Mouse (Mus musculus) hindbrain, embryonic 15.5 days (tissue): Measurements from ENCODE around the gene Gc. TPM values are rescaled to one million over a fixed set of nuclear protein-coding genes. Genes with fewer than 3 reads are reported as not detected.
A peak's percentile ranks its signal among the peaks of the same experiment; 100 is the strongest.

Experiments
- ATAC-seq: fragments of 200-750 bp; cut with Nextera tagmentation; 2 replicates; pipeline ENCODE4 v1.8.0; 2017; ENCODE audit warnings: low read depth, moderate number of reproducible peaks, moderate TSS enrichment; ENCODE audit not compliant: low FRiP score
- H3K27ac ChIP-seq: fragments of 300-500 bp; sonication (generic); replicated peaks from 2 replicates; pipeline ENCODE4 v1.5.1; 2015; ENCODE audit warnings: mild to moderate bottlenecking, inconsistent platforms
- H3K27me3 ChIP-seq: fragments of 300-500 bp; sonication (generic); 2 replicates; pipeline ENCODE4 v1.6.1; 2015; ENCODE audit warnings: control low read depth, inconsistent platforms
- H3K36me3 ChIP-seq: fragments of 300-500 bp; sonication (generic); 2 replicates; pipeline ENCODE4 v1.6.1; 2015; ENCODE audit warnings: control low read depth, inconsistent platforms
- H3K4me1 ChIP-seq: fragments of 300-500 bp; sonication (generic); replicated peaks from 2 replicates; pipeline ENCODE4 v1.6.1; 2015; ENCODE audit warnings: control low read depth, inconsistent platforms
- H3K4me2 ChIP-seq: fragments of 300-500 bp; sonication (generic); 2 replicates; pipeline ENCODE4 v1.6.1; 2015; ENCODE audit warnings: moderate library complexity, mild to moderate bottlenecking, inconsistent platforms
- H3K4me3 ChIP-seq: fragments of 300-500 bp; sonication (generic); 2 replicates; pipeline ENCODE4 v1.5.1; 2015; ENCODE audit warnings: mild to moderate bottlenecking, inconsistent platforms
- H3K9ac ChIP-seq: fragments of 300-500 bp; sonication (generic); 2 replicates; pipeline ENCODE4 v1.6.1; 2015; ENCODE audit warnings: inconsistent platforms
- H3K9me3 ChIP-seq: fragments of 300-500 bp; sonication (generic); 2 replicates; pipeline ENCODE4 v1.6.1; 2016; ENCODE audit warnings: control low read depth, inconsistent platforms
- WGBS: fragments of 180-500 bp; shearing (Covaris S2); methylation state at CpG from one replicate; pipeline ENCODE4 v1.1.7; 2015; 5-methylcytosine and 5-hydroxymethylcytosine counted together
- polyA plus RNA-seq: library from polyadenylated mRNA; unstranded; fragments of >200 nt; fragmentation: Nextera tagmentation; extraction: Ambion mirVana; gene quantifications from 2 replicates; pipeline ENCODE4 v1.2.1, GENCODE M21; 2015

The Gc gene
- polyA plus RNA-seq, 1 experiment from 2014 or later: 0.14 TPM

GRCm38 (mm10) chr5:89447978-89448377, 9.7 kb downstream of the Gc start:
- no peak overlapping the region for H3K4me3 ChIP-seq
- H3K4me1 ChIP-seq: no peaks in the 10 kb centered on the region
- WGBS: 77% methylated on average over 7 of the region's 7 CpGs
- H3K4me2 ChIP-seq: no peak overlapping the region
- no peaks in the 10 kb centered on the region for H3K9me3 ChIP-seq
- H3K27me3 ChIP-seq: no peaks in the 10 kb centered on the region
- H3K27ac ChIP-seq: no peak overlapping the region
- ATAC-seq: no peak
- H3K36me3 ChIP-seq: no peaks in the 10 kb centered on the region
- H3K9ac ChIP-seq: no peak overlapping the region

GRCm38 (mm10) chr5:89444360-89444759, 13.3 kb downstream of the Gc start:
- no peaks in the 10 kb centered on the region for H3K9me3 ChIP-seq
- H3K27me3 ChIP-seq: no peaks in the 10 kb centered on the region
- no peaks in the 10 kb centered on the region for H3K4me1 ChIP-seq
- H3K4me2 ChIP-seq: no peak overlapping the region
- H3K27ac ChIP-seq: no peak overlapping the region
- H3K4me3 ChIP-seq: no peak overlapping the region
- no peaks in the 10 kb centered on the region for H3K36me3 ChIP-seq
- no peak overlapping the region for H3K9ac ChIP-seq
- WGBS: 88% methylated on average over 4 of the region's 4 CpGs
- ATAC-seq: no peak

GRCm38 (mm10) chr5:89411536-89411935, 46.2 kb downstream of the Gc start:
- ATAC-seq: no peak
- no peaks in the 10 kb centered on the region for H3K4me1 ChIP-seq
- no peak overlapping the region for H3K27ac ChIP-seq
- H3K9me3 ChIP-seq: no peaks in the 10 kb centered on the region
- no peaks in the 10 kb centered on the region for H3K36me3 ChIP-seq
- WGBS: 66% methylated on average over 1 of the region's 1 CpGs
- no peak overlapping the region for H3K4me3 ChIP-seq
- no peaks in the 10 kb centered on the region for H3K27me3 ChIP-seq
- H3K4me2 ChIP-seq: no peak overlapping the region
- no peak overlapping the region for H3K9ac ChIP-seq

GRCm38 (mm10) chr5:89407376-89408082, 50.2 kb downstream of the Gc start:
- no peak for ATAC-seq
- no peak overlapping the region for H3K27ac ChIP-seq

GRCm38 (mm10) chr5:89405132-89405531, 52.6 kb downstream of the Gc start:
- H3K4me3 ChIP-seq: no peak overlapping the region
- H3K4me2 ChIP-seq: no peak overlapping the region
- no peaks in the 10 kb centered on the region for H3K9me3 ChIP-seq
- ATAC-seq: no peak
- no peak overlapping the region for H3K27ac ChIP-seq
- no peaks in the 10 kb centered on the region for H3K27me3 ChIP-seq
- no peaks in the 10 kb centered on the region for H3K4me1 ChIP-seq
- WGBS: 78% methylated on average over 1 of the region's 1 CpGs
- H3K9ac ChIP-seq: no peak overlapping the region
- no peaks in the 10 kb centered on the region for H3K36me3 ChIP-seq

More at GRCm38 (mm10) chr5:89407376-89408082, 50.2 kb downstream of the Gc start:
- no peak overlapping the region for H3K4me3 ChIP-seq
- no peak overlapping the region for H3K9ac ChIP-seq
- H3K36me3 ChIP-seq: no peaks in the 10 kb centered on the region
- no peaks in the 10 kb centered on the region for H3K27me3 ChIP-seq
- no peaks in the 10 kb centered on the region for H3K4me1 ChIP-seq
- no peak overlapping the region for H3K4me2 ChIP-seq
- no peaks in the 10 kb centered on the region for H3K9me3 ChIP-seq

GRCm38 (mm10) chr5:89390405-89390804, 67.3 kb downstream of the Gc start:
- Histone ChIP-seq H3K4me1 (no peaks in the 10 kb centered on the region), H3K27ac (no peak overlapping the region), H3K9ac (no peak overlapping the region), H3K27me3 (no peaks in the 10 kb centered on the region), H3K36me3 (no peaks in the 10 kb centered on the region), H3K9me3 (no peaks in the 10 kb centered on the region), H3K4me3 (no peak overlapping the region), H3K4me2 (no peak overlapping the region)
- 65% methylated on average over 1 of the region's 1 CpGs for WGBS
- ATAC-seq: no peak

- no peak overlapping the region for H3K4me2 ChIP-seq
- H3K27me3 ChIP-seq: no peaks in the 10 kb centered on the region
- H3K4me3 ChIP-seq: no peak overlapping the region
- H3K9me3 ChIP-seq: no peaks in the 10 kb centered on the region
- no peak overlapping the region for H3K27ac ChIP-seq
- WGBS: 45% methylated on average over 5 of the region's 5 CpGs
- no peak overlapping the region for H3K9ac ChIP-seq
- no peaks in the 10 kb centered on the region for H3K36me3 ChIP-seq
- ATAC-seq: peak; percentile 86
- H3K4me1 ChIP-seq: no peaks in the 10 kb centered on the region
Measured at GRCm38 (mm10) chr5:89384204-89384603, 73.5 kb downstream of the Gc start.

GRCm38 (mm10) chr5:89381340-89381739, 76.4 kb downstream of the Gc start:
- Histone ChIP-seq H3K9me3 (no peaks in the 10 kb centered on the region), H3K9ac (no peak overlapping the region), H3K4me1 (no peaks in the 10 kb centered on the region), H3K4me2 (no peak overlapping the region), H3K27me3 (no peaks in the 10 kb centered on the region), H3K36me3 (no peaks in the 10 kb centered on the region), H3K4me3 (no peak overlapping the region), H3K27ac (no peak overlapping the region)
- ATAC-seq: no peak
- WGBS: 90% methylated on average over 4 of the region's 4 CpGs

GRCm38 (mm10) chr5:89370140-89370539, 87.6 kb downstream of the Gc start:
- Histone ChIP-seq H3K4me2 (no peak overlapping the region), H3K9ac (no peak overlapping the region), H3K27me3 (no peaks in the 10 kb centered on the region), H3K27ac (no peak overlapping the region), H3K36me3 (no peaks in the 10 kb centered on the region), H3K4me3 (no peak overlapping the region), H3K9me3 (no peaks in the 10 kb centered on the region), H3K4me1 (no peaks in the 10 kb centered on the region)
- no peak for ATAC-seq
- WGBS: 60% methylated on average over 1 of the region's 1 CpGs

GRCm38 (mm10) chr5:89368045-89368743, 89.5 kb downstream of the Gc start:
- no peak overlapping the region for H3K4me2 ChIP-seq
- H3K4me3 ChIP-seq: no peak overlapping the region
- H3K4me1 ChIP-seq: no peaks in the 10 kb centered on the region
- no peak overlapping the region for H3K9ac ChIP-seq
- 63% methylated on average over 4 of the region's 4 CpGs for WGBS
- H3K9me3 ChIP-seq: no peaks in the 10 kb centered on the region
- H3K36me3 ChIP-seq: no peaks in the 10 kb centered on the region
- ATAC-seq: no peak
- no peak overlapping the region for H3K27ac ChIP-seq
- H3K27me3 ChIP-seq: no peaks in the 10 kb centered on the region
